Mouse (Mus musculus) bone marrow, adult 2 months (tissue): Measurements from ENCODE around the gene Abcb4.

ENCODE experiments used
- CTCF ChIP-seq: fragments of 200-500 bp; IDR thresholded peaks from 2 replicates; pipeline ENCODE4 v1.5.1; 2011; ENCODE audit warnings: low read length, control low read depth; ENCODE audit not compliant: control insufficient read depth, insufficient read depth
- POLR2A ChIP-seq: fragments of 200-500 bp; IDR thresholded peaks from 2 replicates; pipeline ENCODE4 v1.6.1; 2011; ENCODE audit warnings: low read depth, mild to moderate bottlenecking, control low read depth, low read length, borderline replicate concordance; ENCODE audit not compliant: control insufficient read depth

- TF ChIP-seq POLR2A = no peak
- TF ChIP-seq CTCF = no peak
Observed at GRCm38 (mm10) chr5:8916400-8916799, 22.9 kb downstream of the Abcb4 start.
